Mouse (Mus musculus) B cell, adult 62 days (primary cell): ENCODE measurements around the gene Napa. TPM values are rescaled to one million over a fixed set of nuclear protein-coding genes. Genes with fewer than 3 reads are reported as not detected.

ENCODE experiments used
- total RNA-seq: library from RNA; stranded (reverse); gene quantifications from 4 replicates; pipeline ENCODE4 v1.2.4, GENCODE M21; 2023

Napa gene
- 396 to 429 TPM (median 418 TPM) in 4 replicates for total RNA-seq

GRCm38 (mm10) chr7:16098021-16099017 is at the start of gene Napa:
Gene Napa (plus strand): TSS chr7:16098458.

DNA sequence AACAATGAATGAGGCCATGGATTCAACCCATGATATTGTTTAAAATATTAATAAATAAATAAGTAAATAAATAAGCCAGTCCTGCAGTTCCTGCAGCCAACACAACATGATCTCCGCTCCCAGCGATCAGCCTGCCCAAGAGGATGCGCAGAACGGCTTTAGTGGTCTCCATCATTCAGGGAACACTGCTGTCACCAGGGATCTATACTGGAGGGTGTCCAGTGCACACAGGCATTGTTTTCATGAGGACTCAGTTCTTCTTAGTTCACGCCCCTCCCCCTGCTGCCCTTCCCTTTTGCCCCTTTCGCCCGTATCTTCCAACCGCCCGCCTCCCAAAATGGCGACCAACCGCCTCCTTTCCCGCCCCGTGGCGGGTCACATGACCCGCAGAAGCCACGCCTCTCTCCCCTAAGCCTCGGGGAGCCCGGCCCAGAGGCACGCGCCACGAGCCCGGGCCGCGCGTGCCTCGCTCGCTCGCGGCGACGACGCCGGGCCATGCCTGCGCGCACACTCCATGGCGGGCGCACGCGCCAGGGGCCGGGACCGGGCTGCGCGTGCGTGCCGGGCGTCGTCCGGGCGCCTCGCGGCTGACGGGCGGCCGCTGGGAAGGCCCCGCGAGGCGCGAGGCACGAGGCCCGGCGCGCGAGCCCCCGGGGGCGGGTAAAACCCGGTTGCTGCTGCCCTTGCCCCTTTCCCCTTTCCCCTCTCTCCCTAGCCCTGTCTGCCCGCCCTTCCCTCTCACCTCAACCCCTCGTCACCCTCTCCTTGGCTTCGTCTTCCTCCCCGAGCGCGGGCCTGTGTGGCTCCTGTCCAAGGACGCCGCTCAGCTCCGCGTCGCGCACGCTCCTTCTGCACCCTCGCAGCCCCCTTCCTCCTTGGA is 36.8 kb upstream of the Napa start, which contains the start of gene Zfp541:
Zfp541 (plus strand) TSS at position 596 of the 880 bp plus-strand sequence.

DNA sequence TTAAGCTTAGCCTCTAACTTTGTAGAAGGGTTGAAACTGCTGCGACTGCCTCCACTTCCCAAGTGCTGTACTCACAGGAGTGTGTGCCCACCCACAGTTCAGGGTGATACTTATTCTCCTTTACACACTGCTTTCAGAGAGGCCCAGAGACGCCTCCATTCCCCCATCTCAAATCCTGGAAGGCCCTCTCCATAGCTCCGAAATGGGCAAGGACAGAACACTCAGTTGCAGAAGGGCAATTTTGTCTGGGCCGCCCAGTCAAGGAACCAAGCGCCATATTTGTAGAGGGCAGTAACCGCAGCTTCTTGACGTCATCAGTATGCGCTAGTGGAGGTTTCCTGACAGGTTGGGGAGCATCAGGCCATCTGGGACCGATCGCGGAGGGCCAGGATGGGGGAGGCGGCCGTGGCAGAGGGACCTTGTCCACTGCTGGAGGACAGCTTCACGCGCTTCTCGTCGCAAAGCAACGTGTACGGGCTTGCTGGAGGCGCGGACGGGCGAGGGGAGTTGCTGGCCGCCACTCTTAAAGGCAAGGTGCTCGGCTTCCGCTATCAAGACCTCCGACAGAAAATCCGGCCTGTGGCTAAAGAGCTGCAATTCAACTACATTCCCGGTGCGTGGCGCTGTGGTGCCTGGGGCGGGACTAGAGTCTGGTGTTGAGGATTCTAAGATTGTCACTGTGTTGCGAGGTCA is 21.5 kb downstream of the Napa start, which contains the start of gene Kptn:
Kptn (plus strand) TSS at position 327 of the 693 bp plus-strand sequence.

GRCm38 (mm10) chr7:16129421-16129845 is 31.2 kb downstream of the Napa start, which contains the start of gene Slc8a2:
Gene Slc8a2 (plus strand): TSS chr7:16129826.

Other genes starting within 250 kb of the Napa start
- gene Crx, start 218.5 kb upstream of the Napa start, total RNA-seq = not detected in 4 replicates
- gene Crxos, start 215.8 kb upstream of the Napa start, total RNA-seq = not detected in 4 replicates
- gene Selenow, start 176.1 kb upstream of the Napa start, total RNA-seq = 143 to 155 TPM (median 145 TPM) in 4 replicates
- gene Nop53, start 152.4 kb upstream of the Napa start, total RNA-seq = 471 to 557 TPM (median 497 TPM) in 4 replicates
- 6.9 to 8.8 TPM (median 7.5 TPM) in 4 replicates for gene Ehd2, start 130.9 kb upstream of the Napa start, total RNA-seq
- 68.6 to 83.5 TPM (median 74.4 TPM) in 4 replicates for gene Bicra, start 50.5 kb upstream of the Napa start, total RNA-seq
- not detected in 4 replicates for gene Zfp541, start 36.6 kb upstream of the Napa start, total RNA-seq
- gene Kptn, start 21.4 kb downstream of the Napa start, total RNA-seq = 41.7 to 47.7 TPM (median 47.3 TPM) in 4 replicates
- 0.15 to 0.27 TPM (median 0.20 TPM) in 4 replicates for gene Slc8a2, start 31.4 kb downstream of the Napa start, total RNA-seq
- 15.3 to 24.5 TPM (median 19.8 TPM) in 4 replicates for gene Meis3, start 76.6 kb downstream of the Napa start, total RNA-seq
- 45.3 to 52.6 TPM (median 50.0 TPM) in 4 replicates for gene Dhx34, start 123.6 kb downstream of the Napa start, total RNA-seq
- gene C5ar2, start 145.7 kb downstream of the Napa start, total RNA-seq = 1.3 to 2.0 TPM (median 1.5 TPM) in 4 replicates
- gene C5ar1, start 161.1 kb downstream of the Napa start, total RNA-seq = not detected in 4 replicates
- 33.1 to 39.0 TPM (median 33.8 TPM) in 4 replicates for gene Inafm1, start 175.2 kb downstream of the Napa start, total RNA-seq
- 436 to 443 TPM (median 440 TPM) in 4 replicates for gene Ccdc9, start 188.3 kb downstream of the Napa start, total RNA-seq
- 9.9 to 18.6 TPM (median 14.2 TPM) in 4 replicates for gene Bbc3, start 209.9 kb downstream of the Napa start, total RNA-seq